Mouse (Mus musculus) MEL (cell line): Measurements from ENCODE around the gene Ccdc92b. TPM values are rescaled to one million over a fixed set of nuclear protein-coding genes. Genes with fewer than 3 reads are reported as not detected.
A peak's percentile ranks its signal among the peaks of the same experiment; 100 is the strongest.

ENCODE experiments used
- DNase-seq: peaks from one replicate; pipeline ENCODE4 v3.0.0; 2011; ENCODE audit warnings: low read depth, low spot score
- H3K27ac ChIP-seq: 2 replicates; pipeline ENCODE4 v1.5.1; 2012; ENCODE audit warnings: low read depth, mild to moderate bottlenecking, control low read depth, low read length, moderate library complexity; ENCODE audit not compliant: control insufficient read depth
- H3K27me3 ChIP-seq, 2 experiments: fragments of 150-350 bp in 1 of 2; sonication (generic) in 1 of 2; 2 replicates each; pipeline ENCODE4 v1.6.1; 2012; ENCODE audit warnings: low read length in 2 of 2, mild to moderate bottlenecking in 2 of 2, improper control_type of control experiment in 1 of 2, moderate library complexity in 1 of 2; ENCODE audit not compliant: insufficient read depth in 2 of 2, control insufficient read depth in 1 of 2
- H3K36me3 ChIP-seq, 2 experiments: 2 replicates each; pipeline ENCODE4 v1.6.1; 2012 to 2014; ENCODE audit warnings: low read length in 2 of 2, improper control_type of control experiment in 1 of 2, inconsistent platforms in 1 of 2, mild to moderate bottlenecking in 1 of 2; ENCODE audit not compliant: insufficient read depth in 2 of 2, control insufficient read depth in 1 of 2
- H3K4me1 ChIP-seq, 2 experiments: fragments of 150-350 bp in 1 of 2; sonication (generic) in 1 of 2; 2 replicates each; pipeline ENCODE4 v1.6.1; 2012; ENCODE audit warnings: low read length in 2 of 2, improper control_type of control experiment in 1 of 2, mild to moderate bottlenecking in 1 of 2; ENCODE audit not compliant: insufficient read depth in 2 of 2, control insufficient read depth in 1 of 2
- H3K4me3 ChIP-seq, 2 experiments: fragments of 150-350 bp in 1 of 2; sonication (generic) in 1 of 2; 2 replicates each; pipeline ENCODE4 v1.5.1; 2012; ENCODE audit warnings: low read depth in 2 of 2, low read length in 2 of 2, mild to moderate bottlenecking in 2 of 2, moderate library complexity in 2 of 2, control low read depth in 1 of 2, improper control_type of control experiment in 1 of 2; ENCODE audit not compliant: control insufficient read depth in 1 of 2, insufficient read depth in 1 of 2
- H3K79me2 ChIP-seq: 2 replicates; pipeline ENCODE4 v1.6.1; 2012; ENCODE audit warnings: mild to moderate bottlenecking, low read length, moderate library complexity; ENCODE audit not compliant: control insufficient read depth, poor library complexity, insufficient read depth
- H3K9ac ChIP-seq: 2 replicates; pipeline ENCODE4 v1.6.1; 2012; ENCODE audit warnings: low read depth, mild to moderate bottlenecking, control low read depth, low read length, moderate library complexity; ENCODE audit not compliant: control insufficient read depth, poor library complexity, severe bottlenecking
- H3K9me3 ChIP-seq: fragments of 150-350 bp; sonication (generic); replicated peaks from 2 replicates; pipeline ENCODE4 v1.6.1; 2012; ENCODE audit warnings: mild to moderate bottlenecking, low read length, improper control_type of control experiment, moderate library complexity; ENCODE audit not compliant: insufficient read depth
- CHD1 ChIP-seq: IDR thresholded peaks from 2 replicates; pipeline ENCODE4 v1.6.1; 2012; ENCODE audit warnings: low read depth, mild to moderate bottlenecking, inconsistent platforms, low read length, improper control_type of control experiment
- CHD2 ChIP-seq: IDR thresholded peaks from 2 replicates; pipeline ENCODE4 v1.6.1; 2011; ENCODE audit warnings: low read length, improper control_type of control experiment
- ELF1 ChIP-seq: IDR thresholded peaks from 2 replicates; pipeline ENCODE4 v1.6.1; 2014; ENCODE audit warnings: low read depth, mild to moderate bottlenecking, inconsistent platforms, low read length, improper control_type of control experiment, moderate library complexity
- ETS1 ChIP-seq: IDR thresholded peaks from 2 replicates; pipeline ENCODE4 v1.6.1; 2012; ENCODE audit warnings: low read depth, mild to moderate bottlenecking, inconsistent platforms, low read length, improper control_type of control experiment, moderate library complexity
- GABPA ChIP-seq: IDR thresholded peaks from 2 replicates; pipeline ENCODE4 v1.6.1; 2012; ENCODE audit warnings: low read depth, mild to moderate bottlenecking, inconsistent platforms, low read length, improper control_type of control experiment, moderate library complexity
- HCFC1 ChIP-seq: IDR thresholded peaks from 2 replicates; pipeline ENCODE4 v1.6.1; 2012; ENCODE audit warnings: low read depth, mild to moderate bottlenecking, inconsistent platforms, low read length, improper control_type of control experiment, moderate library complexity
- KAT2A ChIP-seq: conservative IDR thresholded peaks from 2 replicates; pipeline ENCODE4 v1.6.1; 2012; ENCODE audit warnings: low read depth, low read length, improper control_type of control experiment, inconsistent platforms
- MAX ChIP-seq: IDR thresholded peaks from 2 replicates; pipeline ENCODE4 v1.6.1; 2011; ENCODE audit warnings: low read length, improper control_type of control experiment
- MAZ ChIP-seq: IDR thresholded peaks from 2 replicates; pipeline ENCODE4 v1.6.1; 2012; ENCODE audit warnings: low read depth, mild to moderate bottlenecking, inconsistent platforms, low read length, improper control_type of control experiment
- MXI1 ChIP-seq: IDR thresholded peaks from 2 replicates; pipeline ENCODE4 v1.6.1; 2011; ENCODE audit warnings: mild to moderate bottlenecking, low read depth, low read length, improper control_type of control experiment
- MYC ChIP-seq: IDR thresholded peaks from 2 replicates; pipeline ENCODE4 v1.6.1; 2011; ENCODE audit warnings: low read depth, mild to moderate bottlenecking, low read length, improper control_type of control experiment, moderate library complexity
- NRF1 ChIP-seq: IDR thresholded peaks from 2 replicates; pipeline ENCODE4 v1.6.1; 2014; ENCODE audit warnings: low read depth, mild to moderate bottlenecking, inconsistent platforms, low read length, improper control_type of control experiment, moderate library complexity; ENCODE audit not compliant: poor library complexity, insufficient read depth, severe bottlenecking
- POLR2AphosphoS2 ChIP-seq: IDR thresholded peaks from 2 replicates; pipeline ENCODE4 v1.6.1; 2011; ENCODE audit warnings: low read length, improper control_type of control experiment
- RAD21 ChIP-seq: IDR thresholded peaks from 2 replicates; pipeline ENCODE4 v1.6.1; 2011; ENCODE audit warnings: mild to moderate bottlenecking, low read depth, low read length, improper control_type of control experiment
- RCOR1 ChIP-seq: IDR thresholded peaks from 2 replicates; pipeline ENCODE4 v1.6.1; 2012; ENCODE audit warnings: low read depth, mild to moderate bottlenecking, inconsistent platforms, low read length, improper control_type of control experiment
- UBTF ChIP-seq: IDR thresholded peaks from 2 replicates; pipeline ENCODE4 v1.6.1; 2012; ENCODE audit warnings: low read depth, mild to moderate bottlenecking, inconsistent platforms, low read length, improper control_type of control experiment, moderate library complexity, borderline replicate concordance; ENCODE audit not compliant: insufficient read depth
- USF1 ChIP-seq: IDR thresholded peaks from 2 replicates; pipeline ENCODE4 v1.6.1; 2014; ENCODE audit warnings: low read depth, mild to moderate bottlenecking, inconsistent platforms, low read length, improper control_type of control experiment, moderate library complexity
- ZKSCAN1 ChIP-seq: IDR thresholded peaks from 2 replicates; pipeline ENCODE4 v1.6.1; 2012; ENCODE audit warnings: low read depth, mild to moderate bottlenecking, inconsistent platforms, low read length, improper control_type of control experiment, moderate library complexity
- ZNF384 ChIP-seq: IDR thresholded peaks from 2 replicates; pipeline ENCODE4 v1.6.1; 2012; ENCODE audit warnings: low read depth, mild to moderate bottlenecking, inconsistent platforms, low read length, improper control_type of control experiment
- polyA plus RNA-seq, 2 experiments: library from polyadenylated mRNA; stranded (reverse) in 1 of 2; unstranded in 1 of 2; fragments of >175 nt in 1 of 2; fragments of >200 nt in 1 of 2; gene quantifications; 2 replicates each; pipeline versions ENCODE4 v1.2.1 to v1.2.4; 2012; ENCODE audit warnings: low replicate concordance in 2 of 2, low read depth in 1 of 2; ENCODE audit not compliant: insufficient read length in 2 of 2, insufficient read depth in 1 of 2, missing spikeins in 1 of 2
- total RNA-seq: library from RNA; depleted of rRNA; stranded (reverse); fragments of 300-350 nt; gene quantifications from 2 replicates; pipeline ENCODE4 v1.2.3, GENCODE M21; 2012

Ccdc92b gene
- total and polyA plus RNA-seq, 3 experiments, result 0.12 to 1.3 TPM; not detected in 1

GRCm38 (mm10) chr11:74649647-74650551 lies 30.5 kb downstream of the Ccdc92b start:
- H3K36me3 ChIP-seq, result peaks cover 1 to 36% of the 10 kb centered on the region in 2 experiments; a peak in 3 of 4 replicates
- peak overlapping the region; percentile 87 for H3K9ac ChIP-seq
- peaks cover 8 to 41% of the 10 kb centered on the region in 2 experiments; a peak in 3 of 4 replicates for H3K4me1 ChIP-seq
- H3K4me3 ChIP-seq, result peak overlapping the region; percentile 87 to 88
- H3K27me3 ChIP-seq, result no peaks in the 10 kb centered on the region
- TF ChIP-seq KAT2A (no peak; the same call in 1 of the 2 replicates), RCOR1 (no peak), GABPA (no peak), USF1 (no peak), ZKSCAN1 (no peak), MAZ (peak; percentile 61; the same call in 1 of the 2 replicates), MYC (peak; percentile 12; the same call in 1 of the 2 replicates), MAX (0 out of 2 replicates have a peak, but pooled peaks have one; percentile 20), CHD1 (peak; percentile 81), POLR2AphosphoS2 (no peak), ETS1 (no peak), CHD2 (no peak), HCFC1 (no peak), NRF1 (no peak), UBTF (no peak), ZNF384 (no peak), MXI1 (peak; percentile 67; the same call in 1 of the 2 replicates), RAD21 (no peak)
- peak; percentile 65 for DNase-seq
- peak overlapping the region; percentile 66 for H3K27ac ChIP-seq
- H3K79me2 ChIP-seq, result peaks cover 56% of the 10 kb centered on the region
- H3K9me3 ChIP-seq, result no peaks in the 10 kb centered on the region

DNA sequence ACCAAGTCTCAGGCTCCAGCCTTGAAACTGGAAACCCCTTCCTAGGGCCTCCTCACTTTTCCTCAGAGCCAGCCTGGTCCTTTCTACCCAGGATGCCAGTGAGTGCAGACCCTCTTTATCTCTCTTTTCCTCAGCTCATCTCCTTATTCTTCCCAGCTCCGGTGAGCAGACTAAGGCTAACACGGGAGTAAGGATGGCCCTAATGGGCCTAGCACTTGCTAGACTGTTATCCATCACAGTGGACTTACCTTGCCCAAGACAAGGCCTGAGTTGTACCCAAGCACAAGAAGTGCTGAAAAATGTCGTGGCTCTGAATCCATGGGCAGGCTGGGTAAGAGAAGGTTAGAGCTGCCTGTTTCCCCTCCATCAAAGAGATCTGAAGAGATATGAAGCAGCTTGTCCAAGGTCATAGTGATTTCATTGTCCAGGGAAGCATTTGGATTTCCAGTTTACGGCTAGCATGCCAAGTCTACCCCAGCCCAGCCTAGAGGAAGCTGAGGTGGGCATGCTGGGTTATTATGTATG lies 31.2 kb downstream of the Ccdc92b start:
- TF ChIP-seq ELF1, result no peak
- H3K9ac ChIP-seq, result peak overlapping the region; percentile 87
- no peaks in the 10 kb centered on the region for H3K27me3 ChIP-seq
- H3K4me1 ChIP-seq, result peaks cover 8 to 41% of the 10 kb centered on the region in 2 experiments; a peak in 3 of 4 replicates
- peaks cover 62% of the 10 kb centered on the region for H3K79me2 ChIP-seq
- H3K4me3 ChIP-seq, result peak overlapping the region; percentile 87 to 88
- H3K36me3 ChIP-seq, result peaks cover 1 to 39% of the 10 kb centered on the region in 2 experiments; a peak in 3 of 4 replicates
- no peak overlapping the region for H3K27ac ChIP-seq
- DNase-seq, result no peak
- no peaks in the 10 kb centered on the region for H3K9me3 ChIP-seq
